Mouse (Mus musculus) liver, embryonic 12.5 days (tissue): ENCODE results near the gene Top1. TPM values are rescaled to one million over a fixed set of nuclear protein-coding genes. Genes with fewer than 3 reads are reported as not detected.
A peak's percentile ranks its signal among the peaks of the same experiment; 100 is the strongest.
"Not testable (repeated sequence)": the region's sequence is repeated elsewhere in the genome, so short reads cannot be mapped to it uniquely, and the experiment has no call there.

Experiments used
- ATAC-seq: fragments of 200-750 bp; cut with Nextera tagmentation; 2 replicates; pipeline ENCODE4 v1.8.0; 2017; ENCODE audit warnings: moderate number of reproducible peaks, mild to moderate bottlenecking, moderate library complexity
- H3K27ac ChIP-seq: fragments of 300-500 bp; sonication (generic); 2 replicates; pipeline ENCODE4 v1.5.1; 2016; ENCODE audit warnings: mild to moderate bottlenecking
- H3K27me3 ChIP-seq: fragments of 300-500 bp; sonication (generic); replicated peaks from 2 replicates; pipeline ENCODE4 v1.6.1; 2016; ENCODE audit warnings: mild to moderate bottlenecking, moderate library complexity
- H3K36me3 ChIP-seq: fragments of 300-500 bp; sonication (generic); 2 replicates; pipeline ENCODE4 v1.6.1; 2016; ENCODE audit warnings: mild to moderate bottlenecking, moderate library complexity
- H3K4me1 ChIP-seq: fragments of 300-500 bp; sonication (generic); 2 replicates; pipeline ENCODE4 v1.6.1; 2016
- H3K4me2 ChIP-seq: fragments of 300-500 bp; sonication (generic); 2 replicates; pipeline ENCODE4 v1.6.1; 2016; ENCODE audit warnings: mild to moderate bottlenecking, moderate library complexity
- H3K4me3 ChIP-seq: fragments of 300-500 bp; sonication (generic); 2 replicates; pipeline ENCODE4 v1.5.1; 2016; ENCODE audit warnings: mild to moderate bottlenecking, moderate library complexity
- H3K9ac ChIP-seq: fragments of 300-500 bp; sonication (generic); 2 replicates; pipeline ENCODE4 v1.6.1; 2016; ENCODE audit warnings: mild to moderate bottlenecking, moderate library complexity
- H3K9me3 ChIP-seq: fragments of 300-500 bp; sonication (generic); replicated peaks from 2 replicates; pipeline ENCODE4 v1.6.1; 2016; ENCODE audit warnings: mild to moderate bottlenecking, moderate library complexity
- WGBS: fragments of 180-500 bp; shearing (Covaris S2); methylation state at CpG from one replicate; pipeline ENCODE4 v1.1.7; 2016; ENCODE audit not compliant: insufficient replicate concordance; 5-methylcytosine and 5-hydroxymethylcytosine counted together
- polyA plus RNA-seq: library from polyadenylated mRNA; unstranded; fragments of >200 nt; fragmentation: Nextera tagmentation; extraction: Ambion mirVana; gene quantifications from 2 replicates; pipeline ENCODE4 v1.2.1, GENCODE M21; 2016

Top1 gene
- polyA plus RNA-seq, 1 experiment from 2014 or later = 83.7 TPM

DNA sequence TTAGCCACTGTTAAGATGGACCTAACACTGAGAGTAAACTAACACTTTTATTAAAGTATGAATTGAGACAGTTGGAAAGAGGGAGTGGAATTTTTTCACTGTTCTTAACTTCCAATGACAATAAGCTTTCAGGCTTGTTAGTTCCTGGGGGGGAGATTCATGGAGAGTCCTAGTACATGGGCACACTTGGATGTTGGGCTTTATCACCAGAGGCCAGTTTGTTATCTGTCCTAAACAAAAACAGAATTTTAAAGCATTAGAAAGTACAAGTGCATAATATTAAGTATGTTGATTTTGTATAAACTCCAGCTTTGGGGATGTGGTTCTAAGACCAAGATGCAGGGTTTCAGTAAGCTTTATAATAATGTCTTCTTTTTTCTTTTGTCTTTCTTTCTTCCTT is 13.1 kb downstream of the Top1 start:
- Histone ChIP-seq H3K4me2 (peak overlapping the region; percentile 56), H3K27ac (peak overlapping the region; percentile 74), H3K9ac (no peak overlapping the region), H3K4me1 (peaks cover 75% of the 10 kb centered on the region), H3K4me3 (peak overlapping the region; percentile 14; the same call in 1 of the 2 replicates), H3K27me3 (no peaks in the 10 kb centered on the region), H3K9me3 (no peaks in the 10 kb centered on the region), H3K36me3 (peaks cover 69% of the 10 kb centered on the region)
- no peak for ATAC-seq

DNA sequence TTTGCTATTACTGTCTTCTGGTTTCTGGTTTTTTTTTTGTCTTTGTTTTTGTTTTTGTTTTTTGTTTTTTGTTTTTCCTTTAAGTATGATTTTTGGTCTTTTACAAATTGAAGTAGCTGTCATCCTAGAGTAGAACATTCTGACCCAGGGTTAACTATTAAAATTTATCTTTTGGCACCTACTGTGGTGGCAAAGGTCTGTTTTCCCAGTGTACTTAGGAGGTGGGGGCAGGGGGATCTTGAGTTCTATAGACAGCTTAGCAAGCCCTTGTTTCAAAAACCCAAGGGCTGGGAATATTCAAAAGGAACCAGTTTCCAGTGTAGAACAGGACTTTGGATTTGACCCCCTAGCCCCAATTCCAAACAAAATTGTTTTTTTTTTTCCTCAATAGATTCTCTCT is 18.7 kb downstream of the Top1 start:
- ATAC-seq = no peak

DNA sequence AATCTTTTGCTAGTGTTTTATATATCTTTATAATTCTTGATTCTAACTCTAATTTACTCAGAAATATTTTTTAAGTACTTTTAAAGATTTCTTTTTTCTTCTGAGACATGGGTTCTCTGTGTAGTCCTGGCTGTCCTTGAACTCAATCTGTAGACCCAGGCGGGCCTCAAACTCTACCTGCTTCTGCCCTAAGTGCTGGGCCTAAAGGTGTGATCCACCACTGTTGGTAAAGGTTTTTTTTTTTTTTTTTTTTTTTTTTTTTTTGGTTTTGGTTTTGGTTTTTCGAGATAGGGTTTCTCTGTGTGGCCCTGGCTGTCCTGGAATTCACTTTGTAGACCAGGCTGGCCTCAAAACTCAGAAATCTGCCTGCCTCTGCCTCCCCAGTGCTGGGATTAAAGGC is 19.3 kb downstream of the Top1 start:
- peaks cover 60% of the 10 kb centered on the region for H3K36me3 ChIP-seq
- H3K27ac ChIP-seq, H3K4me3 ChIP-seq: not testable (repeated sequence)

More for the DNA sequence above, 18.7 kb downstream of the Top1 start:
- H3K4me3 ChIP-seq = no peak overlapping the region
- no peaks in the 10 kb centered on the region for H3K9me3 ChIP-seq
- H3K36me3 ChIP-seq = peaks cover 62% of the 10 kb centered on the region
- H3K4me2 ChIP-seq = no peak overlapping the region
- H3K9ac ChIP-seq = no peak overlapping the region
- no peaks in the 10 kb centered on the region for H3K27me3 ChIP-seq
- peaks cover 54% of the 10 kb centered on the region for H3K4me1 ChIP-seq
- no peak overlapping the region for H3K27ac ChIP-seq

DNA sequence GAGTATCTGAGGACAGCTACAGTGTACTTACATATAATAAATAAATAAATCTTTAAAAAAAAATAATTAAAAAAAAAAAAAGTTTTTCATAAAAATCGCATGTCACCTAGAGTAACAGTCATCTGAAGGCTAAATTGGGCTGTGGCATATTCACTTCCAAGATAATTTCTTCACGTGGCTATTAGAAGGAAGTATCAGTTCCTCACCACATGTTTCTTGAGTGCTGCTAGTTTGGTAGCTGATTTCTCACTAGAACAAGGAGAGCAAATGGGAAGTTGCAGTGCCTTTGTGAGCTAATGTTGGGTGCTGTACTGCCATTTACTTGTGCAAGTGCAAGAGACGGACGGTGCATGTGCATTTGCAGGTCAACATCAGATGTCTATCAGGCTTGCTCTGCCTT is 21.6 kb downstream of the Top1 start:
- Histone ChIP-seq H3K36me3 (peaks cover 63% of the 10 kb centered on the region), H3K9ac (no peak overlapping the region), H3K4me3 (no peak overlapping the region), H3K27ac (no peak overlapping the region), H3K9me3 (no peaks in the 10 kb centered on the region), H3K4me2 (no peak overlapping the region), H3K27me3 (no peaks in the 10 kb centered on the region), H3K4me1 (peaks cover 29% of the 10 kb centered on the region)
- ATAC-seq = 0 out of 2 replicates have a peak, but pooled peaks have one; percentile 18
- WGBS = 45% methylated on average over 4 of the region's 4 CpGs

More for the DNA sequence above, 19.3 kb downstream of the Top1 start:
- not testable (repeated sequence) for H3K9me3 ChIP-seq, H3K4me2 ChIP-seq, H3K27me3 ChIP-seq, ATAC-seq, H3K9ac ChIP-seq
- WGBS = 66% methylated on average over 2 of the region's 2 CpGs
- H3K4me1 ChIP-seq = peaks cover 48% of the 10 kb centered on the region

DNA sequence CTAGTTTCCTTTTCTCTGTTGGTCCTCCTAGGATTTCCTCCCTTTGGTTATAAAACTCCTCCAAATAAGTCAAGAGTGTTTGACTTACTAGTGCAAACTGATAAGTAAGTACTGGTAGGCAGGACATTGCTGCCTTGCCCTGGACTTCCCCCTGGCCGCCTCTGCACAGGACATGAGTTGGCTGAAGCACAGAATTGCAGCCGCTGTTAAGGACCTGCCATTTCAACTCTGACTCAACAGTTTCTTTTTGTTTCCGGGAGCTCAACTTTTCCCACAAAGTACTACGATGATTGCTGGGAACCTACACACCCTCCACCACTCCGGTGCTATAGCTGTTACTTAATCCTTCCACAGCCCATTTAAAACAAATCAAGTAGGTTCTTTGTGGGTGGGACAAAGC is 54.6 kb downstream of the Top1 start:
- Histone ChIP-seq H3K4me1 (peaks cover 5% of the 10 kb centered on the region; the same call in 1 of the 2 replicates), H3K9ac (no peak overlapping the region), H3K4me2 (no peak overlapping the region), H3K27ac (0 out of 2 replicates have a peak overlapping the region, but pooled peaks have one; percentile 30), H3K36me3 (peaks cover 87% of the 10 kb centered on the region), H3K27me3 (no peaks in the 10 kb centered on the region), H3K4me3 (no peak overlapping the region), H3K9me3 (no peaks in the 10 kb centered on the region)
- whole genome bisulfite sequencing = 41% methylated on average over 5 of the region's 5 CpGs
- no peak; the same call in 1 of the 2 replicates for ATAC-seq

DNA sequence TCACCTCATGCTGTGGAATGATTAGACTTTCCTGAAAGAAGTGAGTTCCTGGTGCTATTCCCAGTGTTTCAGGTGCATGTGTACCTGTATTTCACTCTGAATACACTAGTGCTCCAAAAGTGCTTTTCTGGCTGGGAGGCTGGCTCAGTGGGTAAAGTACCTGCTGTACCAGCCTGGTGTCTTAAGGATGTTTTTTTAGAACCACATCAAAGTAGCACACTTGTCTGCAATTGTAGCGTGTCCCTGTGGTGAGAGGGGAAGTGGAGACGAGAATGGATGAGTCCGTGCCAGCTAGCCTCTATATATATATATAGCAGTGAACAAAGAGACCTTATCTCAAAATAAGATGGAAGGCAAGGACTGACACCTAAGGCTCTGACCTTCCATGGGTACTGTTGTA is 55.9 kb downstream of the Top1 start:
- no peak for ATAC-seq
- Histone ChIP-seq H3K27ac (no peak overlapping the region), H3K27me3 (no peaks in the 10 kb centered on the region), H3K4me1 (peaks cover 5% of the 10 kb centered on the region; the same call in 1 of the 2 replicates), H3K36me3 (peaks cover 90% of the 10 kb centered on the region), H3K9ac (no peak overlapping the region), H3K4me2 (no peak overlapping the region), H3K9me3 (no peaks in the 10 kb centered on the region), H3K4me3 (no peak overlapping the region)
- 58% methylated on average over 3 of the region's 3 CpGs for WGBS

DNA sequence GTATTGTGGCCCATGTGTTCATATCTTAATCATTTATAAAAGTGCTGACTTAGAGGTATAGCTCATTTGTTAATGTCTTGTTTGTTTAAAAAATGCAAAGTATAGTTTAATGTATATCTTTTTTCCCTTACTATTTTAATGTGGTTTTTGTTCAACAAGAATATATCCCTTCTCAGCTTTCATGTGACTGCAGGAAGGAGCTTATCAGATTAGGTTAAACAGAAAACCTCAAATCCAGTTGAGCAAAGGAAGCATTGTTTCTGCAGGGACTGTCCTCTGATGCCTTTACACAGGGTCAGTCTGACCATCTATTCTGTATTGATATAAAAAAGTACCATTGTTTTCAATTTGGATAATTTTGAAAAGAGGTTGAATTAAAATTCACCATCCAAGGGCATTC is 57.1 kb downstream of the Top1 start:
- no peaks in the 10 kb centered on the region for H3K27me3 ChIP-seq
- no peak overlapping the region for H3K4me3 ChIP-seq
- no peaks in the 10 kb centered on the region for H3K9me3 ChIP-seq
- no peak for ATAC-seq
- no peak overlapping the region for H3K4me2 ChIP-seq
- H3K27ac ChIP-seq = no peak overlapping the region
- H3K36me3 ChIP-seq = peaks cover 92% of the 10 kb centered on the region
- H3K9ac ChIP-seq = no peak overlapping the region
- peaks cover 5% of the 10 kb centered on the region; the same call in 1 of the 2 replicates for H3K4me1 ChIP-seq

DNA sequence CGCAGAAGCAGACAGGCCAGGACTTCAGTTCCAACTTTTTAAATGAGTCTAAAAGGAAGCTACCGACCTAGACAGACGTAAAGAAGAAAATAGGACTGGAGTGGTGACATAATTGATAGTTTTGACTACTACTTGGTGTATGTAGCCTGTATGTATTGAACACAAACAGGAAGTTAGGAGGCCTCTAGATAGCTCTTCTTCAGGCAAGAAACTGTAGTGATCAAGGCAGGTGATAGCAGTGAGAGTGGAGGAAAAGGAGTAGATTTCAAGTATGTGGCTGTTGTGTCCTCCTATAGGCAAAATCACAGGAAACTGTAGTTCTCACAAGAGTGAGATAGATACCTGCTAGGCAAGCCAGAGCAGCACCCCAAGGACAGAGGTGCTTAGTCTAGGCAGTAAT is 62.0 kb downstream of the Top1 start:
- no peaks in the 10 kb centered on the region for H3K27me3 ChIP-seq
- H3K27ac ChIP-seq = no peak overlapping the region
- whole genome bisulfite sequencing = 66% methylated on average over 3 of the region's 3 CpGs
- H3K9ac ChIP-seq = no peak overlapping the region
- no peak overlapping the region for H3K4me2 ChIP-seq
- H3K4me3 ChIP-seq = no peak overlapping the region
- ATAC-seq = no peak
- peaks cover 94% of the 10 kb centered on the region for H3K36me3 ChIP-seq
- H3K4me1 ChIP-seq = no peaks in the 10 kb centered on the region
- H3K9me3 ChIP-seq = no peaks in the 10 kb centered on the region

DNA sequence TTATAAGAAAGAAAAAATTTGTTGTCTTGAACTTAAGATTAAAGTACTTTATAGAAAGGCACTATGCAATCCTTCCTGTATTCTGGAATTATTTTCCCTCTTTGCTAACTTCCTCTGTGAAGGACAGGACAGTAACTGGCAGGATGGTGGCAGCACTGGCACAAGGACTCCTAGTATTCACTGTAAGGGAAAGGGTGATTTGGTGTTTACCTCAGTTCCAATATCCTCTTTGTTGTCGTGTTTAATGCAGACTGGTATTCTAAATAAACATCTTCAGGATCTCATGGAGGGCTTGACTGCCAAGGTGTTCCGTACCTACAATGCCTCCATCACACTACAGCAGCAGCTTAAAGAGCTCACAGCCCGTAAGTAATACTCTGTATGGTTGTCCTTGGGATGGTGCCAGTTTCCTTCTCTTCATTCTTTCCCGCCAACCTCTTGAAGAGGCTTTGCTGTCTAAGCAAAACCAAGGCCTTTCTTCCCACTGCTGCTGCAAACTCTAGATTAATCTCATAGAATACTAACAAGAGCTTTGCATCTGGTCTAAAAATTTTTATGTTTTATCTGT is 69.9 kb downstream of the Top1 start:
- H3K4me1 ChIP-seq = no peaks in the 10 kb centered on the region
- H3K36me3 ChIP-seq = peaks cover 98% of the 10 kb centered on the region
- H3K9ac ChIP-seq = no peak overlapping the region
- no peaks in the 10 kb centered on the region for H3K27me3 ChIP-seq
- no peak overlapping the region for H3K27ac ChIP-seq
- H3K9me3 ChIP-seq = no peaks in the 10 kb centered on the region
- no peak for ATAC-seq
- no peak overlapping the region for H3K4me3 ChIP-seq
- WGBS = 91% methylated on average over 4 of the region's 4 CpGs
- H3K4me2 ChIP-seq = no peak overlapping the region

DNA sequence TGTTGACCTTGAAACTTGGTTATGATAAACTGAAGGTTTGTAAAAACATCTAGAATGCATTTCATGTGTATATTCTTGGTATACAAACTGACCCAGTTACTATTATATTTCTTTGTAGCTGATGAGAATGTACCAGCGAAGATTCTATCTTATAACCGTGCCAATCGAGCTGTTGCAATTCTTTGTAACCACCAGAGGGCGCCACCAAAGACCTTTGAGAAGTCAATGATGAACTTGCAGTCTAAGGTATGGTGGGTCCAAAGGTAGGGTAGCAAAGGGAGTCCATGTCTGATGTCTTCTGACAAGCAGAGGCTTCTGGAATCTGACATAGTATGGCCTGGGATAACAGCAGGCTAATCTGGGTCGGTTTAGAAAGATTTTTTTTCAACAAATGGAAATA is 71.6 kb downstream of the Top1 start:
- ATAC-seq = no peak
- Histone ChIP-seq H3K4me1 (no peaks in the 10 kb centered on the region), H3K36me3 (peaks cover 97% of the 10 kb centered on the region), H3K4me3 (no peak overlapping the region), H3K9me3 (no peaks in the 10 kb centered on the region), H3K4me2 (no peak overlapping the region), H3K9ac (no peak overlapping the region), H3K27me3 (no peaks in the 10 kb centered on the region), H3K27ac (no peak overlapping the region)
- 61% methylated on average over 5 of the region's 5 CpGs for WGBS

DNA sequence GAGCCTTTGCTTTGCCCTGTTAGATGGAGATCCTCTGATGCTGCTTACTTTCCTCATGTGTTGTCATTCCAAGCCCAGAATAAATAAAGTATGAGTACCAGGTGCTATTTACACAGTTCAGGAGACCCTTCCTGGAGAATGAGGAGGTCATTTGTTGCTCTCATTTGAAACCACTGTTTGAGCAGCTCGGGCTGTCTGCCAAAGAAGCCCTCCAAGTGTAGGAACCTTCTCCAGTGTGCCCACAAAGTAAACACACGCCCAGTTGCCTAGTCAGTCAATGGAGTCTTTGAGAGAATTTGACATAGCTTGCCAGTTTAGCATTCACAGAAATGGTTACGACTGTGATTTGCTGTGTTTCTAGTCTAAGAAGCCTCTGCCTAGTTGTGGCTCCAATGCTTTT is 73.1 kb downstream of the Top1 start:
- Histone ChIP-seq H3K9ac (no peak overlapping the region), H3K4me1 (no peaks in the 10 kb centered on the region), H3K4me2 (no peak overlapping the region), H3K27me3 (no peaks in the 10 kb centered on the region), H3K36me3 (peaks cover 97% of the 10 kb centered on the region), H3K9me3 (no peaks in the 10 kb centered on the region), H3K27ac (no peak overlapping the region), H3K4me3 (no peak overlapping the region)
- no peak for ATAC-seq
- WGBS = 84% methylated on average over 3 of the region's 3 CpGs

DNA sequence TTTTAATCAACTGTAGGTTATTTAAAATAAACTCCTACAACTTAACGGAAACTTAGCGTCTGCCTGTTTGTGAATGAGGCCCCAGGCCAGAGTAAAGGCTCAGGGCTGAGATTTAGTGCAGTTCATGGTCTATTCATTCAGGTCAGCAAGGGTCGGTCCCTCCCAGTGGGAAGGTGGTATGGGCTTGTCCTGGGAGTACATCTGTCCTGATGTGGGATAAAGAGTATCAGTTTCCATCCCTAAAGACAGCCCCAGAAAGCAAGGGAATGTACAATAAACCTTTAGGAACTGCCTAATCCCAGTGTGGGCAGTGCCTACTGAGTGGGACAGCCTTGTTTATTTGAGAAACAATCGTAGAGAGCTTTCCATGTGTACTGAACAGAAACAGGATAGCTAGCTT is 77.0 kb downstream of the Top1 start:
- H3K9ac ChIP-seq = no peak overlapping the region
- H3K27me3 ChIP-seq = no peaks in the 10 kb centered on the region
- H3K4me3 ChIP-seq = no peak overlapping the region
- no peaks in the 10 kb centered on the region for H3K4me1 ChIP-seq
- no peak overlapping the region for H3K27ac ChIP-seq
- H3K36me3 ChIP-seq = peaks cover 78% of the 10 kb centered on the region
- H3K9me3 ChIP-seq = no peaks in the 10 kb centered on the region
- H3K4me2 ChIP-seq = no peak overlapping the region
- no peak for ATAC-seq
- 90% methylated on average over 4 of the region's 4 CpGs for WGBS
